Mouse (Mus musculus): Measurements from ENCODE around the gene Gmeb2.

DNA sequence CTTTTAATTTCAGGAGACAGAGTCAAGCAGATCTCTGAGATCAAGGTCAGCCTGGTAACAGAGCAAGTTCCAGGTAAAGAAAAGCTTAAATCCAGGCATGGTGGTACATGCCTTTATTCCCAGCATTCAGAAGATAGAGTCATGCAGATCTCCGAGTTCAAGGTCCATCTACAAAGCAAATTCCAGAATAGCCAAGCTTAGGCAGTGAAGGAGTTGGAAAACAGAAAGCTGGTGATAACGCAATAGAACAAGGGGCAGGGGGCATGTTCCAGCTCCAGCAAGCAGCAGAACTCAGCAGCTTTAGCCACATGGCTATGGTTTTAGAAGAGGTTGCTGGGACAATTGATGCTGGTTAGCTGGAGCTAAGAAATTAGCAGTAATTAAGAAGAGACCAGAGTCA lies 62.8 kb downstream of the Gmeb2 start:
- TF ChIP-seq CTCF (IDR thresholded peaks at IDR 0.05; ENCODE audit: low read depth, low read length) = no peak
- no peak for TF ChIP-seq POLR2A (IDR thresholded peaks at IDR 0.05; ENCODE audit: insufficient read depth, low read length)
- TF ChIP-seq EP300 (IDR thresholded peaks at IDR 0.05; ENCODE audit: insufficient read depth, low read depth, low read length) = no peak
